Mouse (Mus musculus) limb, embryonic 13.5 days (tissue): ENCODE results near the gene Rabac1. TPM values are rescaled to one million over a fixed set of nuclear protein-coding genes. Genes with fewer than 3 reads are reported as not detected.

Experiments used
- ATAC-seq: fragments of 200-750 bp; cut with Nextera tagmentation; 2 replicates; pipeline ENCODE4 v1.8.0; 2017; ENCODE audit warnings: low read depth, moderate number of reproducible peaks, moderate TSS enrichment; ENCODE audit not compliant: low FRiP score
- H3K27ac ChIP-seq: fragments of 300-500 bp; sonication (generic); 2 replicates; pipeline ENCODE4 v1.5.1; 2015; ENCODE audit warnings: inconsistent platforms, mild to moderate bottlenecking, moderate library complexity
- H3K27me3 ChIP-seq: fragments of 300-500 bp; sonication (generic); 2 replicates; pipeline ENCODE4 v1.6.1; 2015; ENCODE audit warnings: mild to moderate bottlenecking, inconsistent platforms
- H3K36me3 ChIP-seq: fragments of 300-500 bp; sonication (generic); 2 replicates; pipeline ENCODE4 v1.6.1; 2015; ENCODE audit warnings: inconsistent platforms, mild to moderate bottlenecking, moderate library complexity
- H3K4me1 ChIP-seq: fragments of 300-500 bp; sonication (generic); 2 replicates; pipeline ENCODE4 v1.6.1; 2015; ENCODE audit warnings: inconsistent platforms
- H3K4me2 ChIP-seq: fragments of 300-500 bp; sonication (generic); replicated peaks from 2 replicates; pipeline ENCODE4 v1.6.1; 2015; ENCODE audit warnings: inconsistent platforms, mild to moderate bottlenecking, moderate library complexity
- H3K4me3 ChIP-seq: fragments of 300-500 bp; sonication (generic); 2 replicates; pipeline ENCODE4 v1.5.1; 2015; ENCODE audit warnings: moderate library complexity, mild to moderate bottlenecking, inconsistent platforms
- H3K9ac ChIP-seq: fragments of 300-500 bp; sonication (generic); 2 replicates; pipeline ENCODE4 v1.6.1; 2015; ENCODE audit warnings: mild to moderate bottlenecking, inconsistent platforms
- H3K9me3 ChIP-seq: fragments of 300-500 bp; sonication (generic); 2 replicates; pipeline ENCODE4 v1.6.1; 2016; ENCODE audit warnings: inconsistent platforms
- WGBS: fragments of 180-500 bp; shearing (Covaris S2); methylation state at CpG from one replicate; pipeline ENCODE4 v1.1.7; 2015; 5-methylcytosine and 5-hydroxymethylcytosine counted together
- microRNA-seq: library from miRNA; unstranded; fragments of <30 nt; microRNA quantifications from one replicate; pipeline ENCODE4, GENCODE M21; 2016
- polyA plus RNA-seq: library from polyadenylated mRNA; unstranded; fragments of >200 nt; fragmentation: Nextera tagmentation; extraction: Ambion mirVana; gene quantifications from 2 replicates; pipeline ENCODE4 v1.2.1, GENCODE M21; 2015

The Rabac1 gene
- polyA plus RNA-seq, 1 experiment from 2014 or later: 138 TPM

DNA sequence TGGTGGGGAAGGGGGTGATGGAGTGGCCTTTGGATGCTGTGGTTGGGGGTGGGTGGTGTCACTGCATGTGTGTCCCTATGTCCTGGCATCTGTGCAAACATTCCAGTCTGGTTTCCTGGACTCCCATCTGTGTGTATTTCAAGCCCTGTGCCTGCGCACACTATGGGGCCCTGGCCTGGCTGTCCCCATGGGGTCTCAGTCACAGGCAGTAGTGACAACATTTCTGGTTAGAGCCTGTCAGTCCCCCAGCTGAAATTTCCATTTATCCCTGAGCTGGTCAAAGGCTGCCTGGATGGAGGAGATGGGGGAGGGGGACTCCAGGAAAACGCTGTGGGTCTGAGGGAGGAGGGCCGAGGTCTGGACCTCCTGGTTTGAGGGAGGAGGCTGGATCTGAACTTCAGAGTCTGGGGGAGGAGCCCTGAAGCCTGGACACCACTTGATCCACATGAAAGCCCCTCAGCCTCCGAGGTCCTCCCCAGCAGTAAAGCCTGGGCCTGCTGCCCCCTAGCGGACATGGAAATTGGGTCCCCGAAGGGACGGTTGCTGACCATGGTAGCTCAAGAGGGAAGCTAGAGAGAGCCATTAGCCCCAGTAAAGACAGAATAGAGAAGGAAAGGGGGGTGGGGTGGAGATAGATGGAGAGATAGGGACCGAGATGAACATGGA is 22.5 kb downstream of the Rabac1 start:
- Histone ChIP-seq H3K4me1 (peaks cover 9% of the 10 kb centered on the region), H3K9ac (no peak overlapping the region), H3K27ac (no peak overlapping the region), H3K27me3 (peaks cover 100% of the 10 kb centered on the region), H3K4me2 (no peak overlapping the region), H3K4me3 (no peak overlapping the region), H3K9me3 (no peaks in the 10 kb centered on the region), H3K36me3 (no peaks in the 10 kb centered on the region)
- ATAC-seq: 0 out of 2 replicates have a peak, but pooled peaks have one; percentile 17
- 1% methylated on average over 8 of the region's 8 CpGs for WGBS

DNA sequence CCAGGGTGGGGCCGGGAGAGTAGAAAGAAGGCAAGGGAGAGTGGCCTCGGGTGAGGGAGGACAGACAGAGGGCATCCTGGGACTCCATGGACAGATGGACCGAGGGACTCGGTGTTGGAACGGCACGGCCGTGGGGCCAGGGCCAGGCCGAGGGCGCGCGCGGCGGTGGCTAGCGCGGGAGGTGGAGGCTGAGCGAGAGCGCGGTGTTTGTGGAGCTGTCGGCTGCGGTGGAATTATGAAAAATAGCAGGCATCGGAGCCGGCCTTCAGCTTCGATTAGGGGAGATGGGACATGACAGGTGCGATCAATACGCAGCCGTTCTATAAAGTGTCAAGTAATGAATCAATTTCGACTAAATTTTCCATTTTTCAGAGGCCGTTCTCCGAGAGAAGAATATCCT is 23.8 kb downstream of the Rabac1 start:
- 2% methylated on average over 29 of the region's 29 CpGs for whole genome bisulfite sequencing

DNA sequence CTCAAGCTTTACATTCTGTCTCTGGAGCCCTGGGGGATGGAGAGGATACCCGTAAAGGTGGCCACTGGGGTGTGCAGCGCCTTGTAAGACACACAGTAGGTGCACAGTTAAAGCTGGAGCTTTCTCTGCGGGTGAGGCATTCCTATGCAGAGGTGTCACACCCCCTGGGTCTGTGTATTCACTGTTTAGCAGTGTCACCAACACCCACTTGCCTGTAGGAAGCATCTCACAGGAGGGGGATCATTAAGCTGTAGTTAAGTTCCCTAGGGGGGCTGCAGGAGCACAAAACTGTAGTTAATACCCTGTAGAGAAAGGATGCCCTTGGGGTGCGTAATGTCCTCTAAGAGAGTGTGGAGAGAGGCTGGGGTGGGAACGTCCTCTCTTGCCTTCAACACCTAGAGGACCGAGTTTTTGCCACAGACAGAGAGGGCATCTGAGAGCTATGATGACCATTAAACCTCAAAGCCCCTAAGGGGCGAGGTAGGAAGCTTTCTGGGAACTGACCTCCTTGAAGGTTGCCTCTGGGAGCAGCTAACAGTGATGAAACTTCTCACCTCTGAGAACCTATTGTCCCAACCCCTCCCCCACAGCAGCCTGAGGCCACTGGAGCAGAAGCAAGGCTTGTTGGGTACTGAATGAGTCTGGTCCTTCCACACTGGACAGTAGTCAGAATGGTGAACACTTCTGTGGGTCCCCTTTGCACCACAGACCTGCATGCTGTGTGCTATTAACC is 25.1 kb downstream of the Rabac1 start:
- Histone ChIP-seq H3K27ac (no peak overlapping the region), H3K9me3 (no peaks in the 10 kb centered on the region), H3K9ac (no peak overlapping the region), H3K4me1 (0 out of 2 replicates have a peak, but pooled peaks cover 9% of the 10 kb centered on the region), H3K4me2 (no peak overlapping the region), H3K4me3 (no peak overlapping the region), H3K27me3 (peaks cover 100% of the 10 kb centered on the region), H3K36me3 (no peaks in the 10 kb centered on the region)
- no peak for ATAC-seq
- under 1% methylated on average over 7 of the region's 7 CpGs for WGBS

More for the DNA sequence above, 23.8 kb downstream of the Rabac1 start:
- H3K9ac ChIP-seq: no peak overlapping the region
- H3K36me3 ChIP-seq: no peaks in the 10 kb centered on the region
- H3K4me3 ChIP-seq: no peak overlapping the region
- H3K27me3 ChIP-seq: peaks cover 100% of the 10 kb centered on the region
- 0 out of 2 replicates have a peak, but pooled peaks cover 9% of the 10 kb centered on the region for H3K4me1 ChIP-seq
- H3K9me3 ChIP-seq: no peaks in the 10 kb centered on the region
- no peak for ATAC-seq
- no peak overlapping the region for H3K27ac ChIP-seq
- no peak overlapping the region for H3K4me2 ChIP-seq

DNA sequence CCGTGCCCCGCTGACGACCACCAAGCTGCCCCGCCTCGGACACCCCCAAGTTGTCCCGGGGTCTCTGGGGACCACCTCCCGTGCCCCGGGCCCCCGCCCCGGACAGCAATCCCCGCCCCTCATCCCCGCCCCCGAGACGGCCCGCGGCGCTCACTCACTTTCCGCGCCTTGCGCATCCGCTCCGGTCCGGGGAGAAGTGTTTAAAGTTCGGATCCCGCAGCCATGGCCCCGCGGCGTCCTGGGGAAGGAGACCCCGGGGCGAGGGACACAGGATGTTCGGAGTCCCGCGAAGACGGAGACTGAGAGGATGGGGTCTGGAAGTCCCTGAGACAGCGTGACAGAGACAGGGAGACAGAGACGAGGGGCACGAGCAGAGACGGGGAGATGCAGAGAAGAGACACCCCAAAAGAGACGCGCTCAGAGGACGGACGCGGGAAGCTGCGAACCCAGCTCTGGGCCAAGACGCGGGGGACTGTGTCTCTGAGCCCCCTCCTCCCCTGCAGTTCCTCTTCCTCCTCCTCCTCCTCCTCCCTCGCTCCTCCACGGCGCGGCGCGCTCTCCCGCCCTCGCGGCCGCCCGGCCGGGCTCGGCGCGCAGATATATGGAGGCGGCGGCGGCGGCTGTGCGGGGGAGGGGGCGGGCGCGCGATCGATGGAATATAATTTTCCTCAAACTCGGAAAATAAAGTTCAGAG is 28.1 kb downstream of the Rabac1 start, which contains the start of gene Gm4881:
TSS of gene Gm4881 (minus strand) at position 238 of the 694 bp plus-strand sequence.
- peak within 1 kb of the TSS; percentile 75 for H3K4me2 ChIP-seq
- 1% methylated on average over 70 of the region's 72 CpGs for WGBS
- peak within 1 kb of the TSS; percentile 44 for H3K4me3 ChIP-seq
- H3K27ac ChIP-seq: no peak within 1 kb of the TSS
- ATAC-seq: no peak
- H3K9ac ChIP-seq: peak within 1 kb of the TSS; percentile 57
- H3K27me3 ChIP-seq: peaks cover 100% of the 10 kb centered on the region
- H3K9me3 ChIP-seq: no peaks in the 10 kb centered on the region
- 0 out of 2 replicates have a peak, but pooled peaks cover 9% of the 10 kb centered on the region for H3K4me1 ChIP-seq
- no peaks in the 10 kb centered on the region for H3K36me3 ChIP-seq

DNA sequence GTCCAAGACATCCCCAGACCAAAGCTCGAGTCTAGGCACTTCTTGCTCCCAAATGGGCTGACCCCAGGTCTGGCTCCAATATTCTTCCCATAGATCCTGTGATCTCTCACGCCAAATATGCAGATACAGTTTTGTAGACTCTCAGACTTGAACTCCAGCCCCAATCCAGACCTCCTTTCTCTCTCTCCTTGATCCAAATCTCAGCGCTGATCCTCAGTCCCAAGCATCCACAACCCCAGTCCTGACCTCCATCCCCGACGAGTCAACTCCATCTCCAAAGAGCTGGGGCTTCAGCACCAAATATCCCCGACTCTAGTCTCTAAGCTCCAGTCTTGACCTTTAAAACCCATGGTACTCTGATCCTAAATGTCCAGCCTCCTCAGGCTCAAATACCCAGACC is 28.9 kb downstream of the Rabac1 start:
- Histone ChIP-seq H3K9me3 (no peaks in the 10 kb centered on the region), H3K4me1 (0 out of 2 replicates have a peak, but pooled peaks cover 9% of the 10 kb centered on the region), H3K36me3 (no peaks in the 10 kb centered on the region), H3K27me3 (peaks cover 100% of the 10 kb centered on the region), H3K4me3 (peak overlapping the region; percentile 44), H3K4me2 (peak overlapping the region; percentile 75), H3K27ac (no peak overlapping the region), H3K9ac (no peak overlapping the region)
- no peak for ATAC-seq
- WGBS: 2% methylated on average over 6 of the region's 6 CpGs

DNA sequence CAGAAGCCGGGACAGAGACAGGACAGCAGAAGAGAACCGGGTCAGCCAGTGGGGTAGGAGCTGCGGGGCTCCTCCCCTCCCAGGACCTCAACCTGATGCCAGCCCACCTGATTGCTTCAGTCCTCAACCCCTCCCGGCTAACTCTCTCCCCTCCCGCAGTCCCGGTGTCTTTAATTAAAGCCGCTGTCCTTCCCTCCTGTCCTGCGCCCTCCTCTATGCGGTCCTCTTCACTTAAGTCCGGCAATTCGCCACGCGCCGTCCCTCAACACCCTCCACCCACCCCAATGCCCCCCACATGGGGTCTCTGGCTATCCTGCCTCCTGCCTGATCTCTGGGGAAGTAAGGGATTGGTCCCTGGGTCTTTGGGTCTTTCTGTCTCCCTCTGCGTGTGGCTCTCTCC is 40.9 kb downstream of the Rabac1 start:
- ATAC-seq: no peak
- Histone ChIP-seq H3K4me3 (no peak overlapping the region), H3K4me1 (peaks cover 12% of the 10 kb centered on the region), H3K27me3 (peaks cover 94% of the 10 kb centered on the region), H3K27ac (no peak overlapping the region), H3K4me2 (no peak overlapping the region), H3K9ac (no peak overlapping the region), H3K9me3 (no peaks in the 10 kb centered on the region), H3K36me3 (peaks cover 11% of the 10 kb centered on the region)
- WGBS: 0% methylated on average over 15 of the region's 15 CpGs

DNA sequence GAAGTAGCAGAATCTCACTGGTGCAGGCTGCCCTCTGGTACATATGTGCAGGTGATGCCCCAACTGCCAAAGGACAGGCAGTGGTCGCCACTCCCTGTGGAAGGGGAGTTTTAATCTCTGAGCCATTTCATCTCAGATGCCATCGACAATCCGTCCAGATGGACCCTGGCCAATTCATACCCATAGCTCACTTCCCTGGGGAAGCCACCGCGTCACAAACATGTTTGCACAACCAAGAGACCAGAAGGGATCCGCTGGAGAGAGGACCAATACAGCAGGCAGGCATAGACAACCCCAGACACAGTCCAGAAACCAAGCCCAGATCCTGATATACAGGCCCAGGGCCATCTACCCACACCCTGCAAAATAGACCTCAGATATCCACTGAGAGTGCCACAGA is 42.1 kb downstream of the Rabac1 start:
- Histone ChIP-seq H3K4me1 (peaks cover 12% of the 10 kb centered on the region), H3K9me3 (no peaks in the 10 kb centered on the region)
- 59% methylated on average over 6 of the region's 6 CpGs for WGBS

More for the DNA sequence above, 42.1 kb downstream of the Rabac1 start:
- H3K36me3 ChIP-seq: peaks cover 23% of the 10 kb centered on the region
- H3K27me3 ChIP-seq: peaks cover 82% of the 10 kb centered on the region
- H3K9ac ChIP-seq: no peak overlapping the region
- ATAC-seq: no peak
- H3K4me3 ChIP-seq: no peak overlapping the region
- no peak overlapping the region for H3K4me2 ChIP-seq
- no peak overlapping the region for H3K27ac ChIP-seq

Small RNA genes within 50 kb of the gene (microRNA-seq; reads per million reads assigned to microRNA genes)
- gene Mir7046: not detected
- not detected for gene Mir7047

Other genes starting within 250 kb of the Rabac1 start
- not detected in 2 replicates for gene Gm4763, start 245.8 kb downstream of the Rabac1 start, polyA plus RNA-seq
- gene Cd177, start 212.4 kb downstream of the Rabac1 start, polyA plus RNA-seq: not detected in 2 replicates
- gene Ceacam10, start 195.5 kb downstream of the Rabac1 start, polyA plus RNA-seq: 0.39 TPM in 1 of 2 replicates, not detected in the other
- 19.5 and 23.9 TPM in 2 replicates for gene Gm9844, start 110.5 kb downstream of the Rabac1 start, polyA plus RNA-seq
- not detected in 2 replicates for gene Lypd4, start 102.8 kb downstream of the Rabac1 start, polyA plus RNA-seq
- gene Dmrtc2, start 102.7 kb downstream of the Rabac1 start, polyA plus RNA-seq: not detected in 2 replicates
- 2,528 and 2,568 TPM in 2 replicates for gene Rps19, start 88.4 kb downstream of the Rabac1 start, polyA plus RNA-seq
- 0.45 and 0.86 TPM in 2 replicates for gene Cd79a, start 75.4 kb downstream of the Rabac1 start, polyA plus RNA-seq
- gene Arhgef1, start 69.8 kb downstream of the Rabac1 start, polyA plus RNA-seq: 131 and 132 TPM in 2 replicates
- gene Gm4881, start 28.3 kb downstream of the Rabac1 start, polyA plus RNA-seq: not detected in 2 replicates
- gene Atp1a3, start 33.2 kb upstream of the Rabac1 start, polyA plus RNA-seq: 0.59 and 1.3 TPM in 2 replicates
- gene Grik5, start 99.6 kb upstream of the Rabac1 start, polyA plus RNA-seq: 8.5 and 10.2 TPM in 2 replicates
- gene Zfp574, start 99.8 kb upstream of the Rabac1 start, polyA plus RNA-seq: 36.3 and 37.8 TPM in 2 replicates
- 2.0 and 2.2 TPM in 2 replicates for gene Pou2f2, start 207.0 kb upstream of the Rabac1 start, polyA plus RNA-seq
- gene Dedd2, start 247.9 kb upstream of the Rabac1 start, polyA plus RNA-seq: 10.2 and 10.5 TPM in 2 replicates
- gene Zfp526, start 248.7 kb upstream of the Rabac1 start, polyA plus RNA-seq: 2.3 and 2.8 TPM in 2 replicates